Mouse (Mus musculus): ENCODE data around the gene 4930539E08Rik. TPM values are rescaled to one million over a fixed set of nuclear protein-coding genes. Genes with fewer than 3 reads are reported as not detected.
A peak's percentile ranks its signal among the peaks of the same experiment; 100 is the strongest.

4930539E08Rik gene
- total RNA-seq, 2 experiments from 2014 or later, result 9.4 to 11.2 TPM

GRCm38 (mm10) chr17:28905377-28905916 lies 9.7 kb downstream of the 4930539E08Rik start:
- Histone ChIP-seq H3K4me3 (0 out of 2 replicates have a peak overlapping the region, but pooled peaks have one; percentile 22), H3K27ac (peak overlapping the region; percentile 94)
- intact Hi-C loops (cut with DNase I), result loop anchor here (2.0 kb wide), 1 partner anchor 21 kb away; no protein-coding TSS in a partner anchor
- peak in 1 of 2 experiments; percentile 24 for DNase-seq (ENCODE audit: extremely low spot score in 1 of 2, low spot score in 2 of 2)
- no peak for TF ChIP-seq CTCF (IDR thresholded peaks at IDR 0.05)

GRCm38 (mm10) chr17:28904546-28905376 lies 10.4 kb downstream of the 4930539E08Rik start:
- TF ChIP-seq CTCF (IDR thresholded peaks at IDR 0.05), result peak; percentile 74
- peak overlapping the region; percentile 94 for H3K27ac ChIP-seq
- intact Hi-C loops (cut with DNase I), result loop anchor here (2.0 kb wide), 1 partner anchor 22 kb away; no protein-coding TSS in a partner anchor
- H3K4me3 ChIP-seq, result 0 out of 2 replicates have a peak overlapping the region, but pooled peaks have one; percentile 22
- DNase-seq (ENCODE audit: extremely low spot score in 1 of 2, low spot score in 2 of 2), result peak; percentile 62 to 64

- no peak overlapping the region for H3K4me3 ChIP-seq
- H3K27ac ChIP-seq, result no peak overlapping the region
- intact Hi-C loops (cut with DNase I), result no loop called here
Measured at GRCm38 (mm10) chr17:28901559-28901958, 13.6 kb downstream of the 4930539E08Rik start.

GRCm38 (mm10) chr17:28899427-28899826 lies 15.7 kb downstream of the 4930539E08Rik start:
- no peak for DNase-seq (ENCODE audit: extremely low spot score in 1 of 2, low spot score in 2 of 2)
- TF ChIP-seq CTCF (IDR thresholded peaks at IDR 0.05), result no peak
- intact Hi-C loops (cut with DNase I), result no loop called here
- H3K4me3 ChIP-seq, result no peak overlapping the region
- H3K27ac ChIP-seq, result no peak overlapping the region

More at GRCm38 (mm10) chr17:28901559-28901958, 13.6 kb downstream of the 4930539E08Rik start:
- peak; percentile 13 for TF ChIP-seq CTCF (IDR thresholded peaks at IDR 0.05)
- no peak for DNase-seq (ENCODE audit: extremely low spot score in 1 of 2, low spot score in 2 of 2)

GRCm38 (mm10) chr17:28898249-28898648 lies 16.9 kb downstream of the 4930539E08Rik start:
- Histone ChIP-seq H3K4me3 (no peak overlapping the region), H3K27ac (no peak overlapping the region)
- no peak for TF ChIP-seq CTCF (IDR thresholded peaks at IDR 0.05)
- intact Hi-C loops (cut with DNase I), result no loop called here
- no peak for DNase-seq (ENCODE audit: extremely low spot score in 1 of 2, low spot score in 2 of 2)

- intact Hi-C loops (cut with DNase I), result no loop called here
- Histone ChIP-seq H3K4me3 (no peak overlapping the region), H3K27ac (no peak overlapping the region)
- no peak for TF ChIP-seq CTCF (IDR thresholded peaks at IDR 0.05)
- no peak for DNase-seq (ENCODE audit: extremely low spot score in 1 of 2, low spot score in 2 of 2)
Measured at GRCm38 (mm10) chr17:28897817-28898216, 17.3 kb downstream of the 4930539E08Rik start.

- Histone ChIP-seq H3K27ac (no peak overlapping the region), H3K4me3 (no peak overlapping the region)
- TF ChIP-seq CTCF (IDR thresholded peaks at IDR 0.05), result peak; percentile 34
- no peak for DNase-seq (ENCODE audit: extremely low spot score in 1 of 2, low spot score in 2 of 2)
- intact Hi-C loops (cut with DNase I), result no loop called here
Measured at GRCm38 (mm10) chr17:28896095-28896780, 18.9 kb downstream of the 4930539E08Rik start.

GRCm38 (mm10) chr17:28895217-28895875 lies 19.8 kb downstream of the 4930539E08Rik start:
- no peak overlapping the region for H3K27ac ChIP-seq
- DNase-seq (ENCODE audit: extremely low spot score in 1 of 2, low spot score in 2 of 2), result no peak
- no peak for TF ChIP-seq CTCF (IDR thresholded peaks at IDR 0.05)
- intact Hi-C loops (cut with DNase I), result no loop called here
- H3K4me3 ChIP-seq, result no peak overlapping the region

GRCm38 (mm10) chr17:28894050-28894767 lies 20.9 kb downstream of the 4930539E08Rik start:
- intact Hi-C loops (cut with DNase I), result no loop called here
- no peak overlapping the region for H3K4me3 ChIP-seq
- no peak for TF ChIP-seq CTCF (IDR thresholded peaks at IDR 0.05)
- no peak for DNase-seq (ENCODE audit: extremely low spot score in 1 of 2, low spot score in 2 of 2)
- H3K27ac ChIP-seq, result no peak overlapping the region

GRCm38 (mm10) chr17:28886266-28886665 lies 28.9 kb downstream of the 4930539E08Rik start:
- DNase-seq (ENCODE audit: extremely low spot score in 1 of 2, low spot score in 2 of 2), result no peak
- Histone ChIP-seq H3K27ac (no peak overlapping the region), H3K4me3 (no peak overlapping the region)
- no peak for TF ChIP-seq CTCF (IDR thresholded peaks at IDR 0.05)
- intact Hi-C loops (cut with DNase I), result no loop called here

- Histone ChIP-seq H3K27ac (no peak overlapping the region), H3K4me3 (no peak overlapping the region)
- intact Hi-C loops (cut with DNase I), result no loop called here
- no peak for DNase-seq (ENCODE audit: extremely low spot score in 1 of 2, low spot score in 2 of 2)
- no peak for TF ChIP-seq CTCF (IDR thresholded peaks at IDR 0.05)
Measured at GRCm38 (mm10) chr17:28885231-28885630, 29.9 kb downstream of the 4930539E08Rik start.

Data from left cerebral cortex, adult 2 months (tissue).